28 mouse cellular contexts compared by ENCODE assay signal in the genomic region with DNA sequence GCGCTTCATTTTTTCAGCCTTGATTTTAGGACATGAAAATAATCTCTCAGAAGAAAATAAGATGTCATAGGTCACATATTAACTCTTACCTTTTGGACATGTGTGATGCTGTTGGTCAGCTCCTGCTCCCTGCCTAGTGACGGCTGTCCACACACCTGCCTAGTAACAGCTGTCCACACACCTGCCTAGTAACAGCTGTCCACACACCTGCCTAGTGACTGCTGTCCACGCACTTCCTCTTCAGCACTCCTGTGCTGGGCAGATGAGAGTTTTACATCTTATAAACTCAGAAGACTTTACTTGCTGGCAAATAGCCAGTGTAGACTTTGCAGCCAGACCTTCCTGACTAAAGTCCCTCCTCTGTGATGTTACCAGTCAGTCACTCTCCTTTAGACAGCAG.
DNase-seq lines count a peak whose midpoint lies in the region; ATAC-seq and TF ChIP-seq lines count a peak whose summit lies in the region.
"Had no signal": no experiment of that assay in that cellular context is flagged by ENCODE, and none has a peak within 500 bp of the region (broad histone marks: within the 10 kb centered on the region; RNA-seq: fewer than 3 reads in every experiment).

No protein-coding gene starts in this region.

- no peaks in the 10 kb centered on the region; the same call in 1 of the 2 replicates for H3K27me3 ChIP-seq in lung, embryonic 14.5 days (ENCODE audit: insufficient read depth, low read length)
- no peaks in the 10 kb centered on the region for H3K27me3 ChIP-seq in lung, postnatal 0 days (replicated peaks; ENCODE audit: insufficient read depth, low read length)
- no peaks in the 10 kb centered on the region for H3K27me3 ChIP-seq in intestine, embryonic 16.5 days (replicated peaks; ENCODE audit: control insufficient read depth, insufficient read depth, low read length)
- H3K27me3 ChIP-seq: CH12.LX; forebrain, embryonic 13.5 days; heart, embryonic 12.5 days; heart, embryonic 15.5 days; hindbrain, embryonic 13.5 days had no signal

- WGBS in lung, embryonic 14.5 days: 64% methylated on average over 3 of the region's 3 CpGs
- WGBS in lung, postnatal 0 days: 64% methylated on average over 3 of the region's 3 CpGs
- 54% methylated on average over 3 of the region's 3 CpGs for WGBS in intestine, embryonic 16.5 days

- no peak overlapping the region for H3K4me2 ChIP-seq in lung, embryonic 14.5 days
- no peak overlapping the region for H3K4me2 ChIP-seq in lung, postnatal 0 days (replicated peaks; ENCODE audit: low read depth, low read length)
- no peak overlapping the region for H3K4me2 ChIP-seq in intestine, embryonic 16.5 days (ENCODE audit: low read depth, low read length)
- H3K4me2 ChIP-seq: forebrain, embryonic 13.5 days; heart, embryonic 12.5 days; heart, embryonic 15.5 days; hindbrain, embryonic 13.5 days had no signal

- no peak for TF ChIP-seq EP300 in lung, postnatal 0 days (IDR thresholded peaks at IDR 0.05)

- DNase-seq in heart, adult 11 months: peak; percentile 35
- no peak for DNase-seq in heart, adult 18-20 months
- DNase-seq in lung, embryonic 14.5 days: peak; percentile 14
- no peak for DNase-seq in lung, postnatal 0 days (ENCODE audit: low spot score)
- DNase-seq in layer of hippocampus, adult 11-12 months (ENCODE audit: low spot score): no peak
- DNase-seq in frontal cortex, postnatal 25 days (ENCODE audit: low spot score in 2 of 2): no peak
- DNase-seq: adrenal gland, postnatal 10 days; adrenal gland, postnatal 36 days; B cell, adult 2 months; cerebellum, adult 18-20 months; cerebellum, adult 9-10 months; cerebellum, postnatal 14 days; gastrocnemius, adult 2 months; gastrocnemius, postnatal 14 days; heart, postnatal 10 days; heart, postnatal 36 days had no signal

- H3K9me3 ChIP-seq in lung, embryonic 14.5 days (ENCODE audit: low read depth, low read length): no peaks in the 10 kb centered on the region
- H3K9me3 ChIP-seq in lung, postnatal 0 days (ENCODE audit: low read length): no peaks in the 10 kb centered on the region
- no peaks in the 10 kb centered on the region for H3K9me3 ChIP-seq in intestine, embryonic 16.5 days (ENCODE audit: control insufficient read depth, low read length)
- H3K9me3 ChIP-seq: forebrain, embryonic 10.5 days; forebrain, embryonic 13.5 days; G1E; heart, embryonic 12.5 days; heart, embryonic 15.5 days; hindbrain, embryonic 10.5 days; hindbrain, embryonic 13.5 days had no signal

- ATAC-seq in lung, embryonic 14.5 days (ENCODE audit: insufficient read depth): no peak
- no peak for ATAC-seq in lung, postnatal 0 days
- peak; percentile 73; the same call in 1 of the 2 replicates for ATAC-seq in intestine, embryonic 16.5 days
- ATAC-seq: forebrain, embryonic 13.5 days; forebrain, embryonic 16.5 days; hindbrain, embryonic 16.5 days; Patski had no signal

- H3K4me3 ChIP-seq in lung, embryonic 14.5 days (ENCODE audit: low read depth, low read length): no peak overlapping the region
- no peak overlapping the region for H3K4me3 ChIP-seq in lung, postnatal 0 days (ENCODE audit: low read depth, low read length)
- no peak overlapping the region for H3K4me3 ChIP-seq in intestine, embryonic 16.5 days (ENCODE audit: low read length)
- H3K4me3 ChIP-seq: forebrain, embryonic 10.5 days; forebrain, embryonic 13.5 days; gastrocnemius, adult 2 months; heart, embryonic 12.5 days; heart, embryonic 15.5 days; hindbrain, embryonic 10.5 days; hindbrain, embryonic 13.5 days had no signal

- no peaks in the 10 kb centered on the region for H3K36me3 ChIP-seq in lung, embryonic 14.5 days (ENCODE audit: insufficient read depth)
- H3K36me3 ChIP-seq in lung, postnatal 0 days (ENCODE audit: insufficient read depth, low read length): no peaks in the 10 kb centered on the region
- no peaks in the 10 kb centered on the region for H3K36me3 ChIP-seq in intestine, embryonic 16.5 days (ENCODE audit: control insufficient read depth, insufficient read depth, low read length)
- H3K36me3 ChIP-seq: forebrain, embryonic 10.5 days; G1E; heart, embryonic 12.5 days; heart, embryonic 15.5 days; hindbrain, embryonic 10.5 days; hindbrain, embryonic 13.5 days had no signal

- TF ChIP-seq CTCF in lung, embryonic 14.5 days (IDR thresholded peaks at IDR 0.05; ENCODE audit: low read depth): no peak
- TF ChIP-seq CTCF in lung, postnatal 0 days (IDR thresholded peaks at IDR 0.05): no peak

- H3K4me1 ChIP-seq in lung, embryonic 14.5 days (ENCODE audit: insufficient read depth): no peaks in the 10 kb centered on the region
- no peaks in the 10 kb centered on the region for H3K4me1 ChIP-seq in lung, postnatal 0 days (ENCODE audit: insufficient read depth, low read depth, low read length)
- no peaks in the 10 kb centered on the region for H3K4me1 ChIP-seq in intestine, embryonic 16.5 days (ENCODE audit: control insufficient read depth, insufficient read depth, low read length)
- H3K4me1 ChIP-seq: forebrain, embryonic 10.5 days; forebrain, embryonic 13.5 days; heart, embryonic 12.5 days; heart, embryonic 15.5 days; hindbrain, embryonic 10.5 days; hindbrain, embryonic 13.5 days had no signal

- no peak overlapping the region for H3K9ac ChIP-seq in lung, embryonic 14.5 days
- H3K9ac ChIP-seq in lung, postnatal 0 days (replicated peaks; ENCODE audit: low read depth): no peak overlapping the region
- no peak overlapping the region for H3K9ac ChIP-seq in intestine, embryonic 16.5 days (ENCODE audit: low read depth, low read length)
- H3K9ac ChIP-seq: forebrain, embryonic 13.5 days; heart, embryonic 12.5 days; heart, embryonic 15.5 days; hindbrain, embryonic 13.5 days had no signal

- H3K27ac ChIP-seq in lung, embryonic 14.5 days (ENCODE audit: low read depth): no peak overlapping the region
- no peak overlapping the region for H3K27ac ChIP-seq in lung, postnatal 0 days (ENCODE audit: low read length)
- H3K27ac ChIP-seq in intestine, embryonic 16.5 days (ENCODE audit: low read length): no peak overlapping the region
- H3K27ac ChIP-seq: forebrain, embryonic 10.5 days; forebrain, embryonic 13.5 days; gastrocnemius, adult 2 months; heart, embryonic 15.5 days; hindbrain, embryonic 10.5 days; hindbrain, embryonic 13.5 days had no signal

Comparison
In these comparisons a context has a peak if more than half of its experiments do, and no peak if none do; other contexts are left out.
1. DNase-seq: peak in heart, adult 11 months (single experiment) and lung, embryonic 14.5 days (single experiment); none in heart, adult 18-20 months (0 of 2), lung, postnatal 0 days (single experiment), layer of hippocampus, adult 11-12 months (single experiment) and frontal cortex, postnatal 25 days (0 of 2).